Mouse (Mus musculus) G1E (cell line): ENCODE data around the gene 4931409K22Rik.

Source experiments
- CTCF ChIP-seq: IDR thresholded peaks from 2 replicates; pipeline ENCODE4 v1.5.1; 2012; ENCODE audit warnings: low read depth, low read length, inconsistent platforms, mixed read lengths
- GATA1 ChIP-seq: IDR thresholded peaks from 2 replicates; pipeline ENCODE4 v1.6.1; 2012; ENCODE audit warnings: borderline replicate concordance, low read length, inconsistent platforms, mixed read lengths
- GATA2 ChIP-seq: IDR thresholded peaks from 2 replicates; pipeline ENCODE4 v1.6.1; 2012; ENCODE audit warnings: low read depth, low read length, inconsistent platforms, borderline replicate concordance
- TAL1 ChIP-seq: conservative IDR thresholded peaks from 2 replicates; pipeline ENCODE4 v1.6.1; 2012; ENCODE audit warnings: low read depth, low read length, inconsistent platforms, mixed read lengths

DNA sequence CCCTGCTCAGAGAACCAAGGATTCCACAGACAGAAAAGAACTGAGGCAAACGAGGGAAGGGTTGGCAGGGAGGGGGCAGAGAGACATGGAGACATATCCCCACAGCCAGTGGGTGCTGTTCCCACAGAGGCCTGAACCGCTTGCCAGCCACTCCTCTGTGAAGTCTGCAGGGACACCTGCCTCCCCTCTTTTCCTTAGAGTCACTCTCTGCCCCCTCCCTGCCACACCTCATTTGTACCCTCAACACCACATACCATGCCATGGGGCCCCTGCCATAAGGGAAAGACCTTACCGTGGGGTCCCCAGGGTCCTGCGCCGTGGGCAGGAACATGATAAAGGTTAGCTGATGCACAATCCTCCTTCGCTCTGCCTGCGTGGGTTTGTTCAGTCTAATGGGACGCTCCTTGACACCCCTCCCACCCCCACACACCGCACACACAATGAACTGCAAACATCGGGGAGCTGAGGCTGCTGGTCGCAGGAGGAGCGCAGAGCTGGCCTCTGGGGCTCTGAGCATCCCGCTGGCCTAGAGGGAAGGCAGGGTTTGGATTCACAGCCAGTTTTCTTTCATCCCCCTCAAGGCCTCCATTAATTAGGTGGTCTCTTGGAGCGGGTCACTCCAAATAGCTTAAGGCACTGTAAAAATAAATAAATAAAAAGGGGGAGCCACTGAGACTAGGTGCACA lies 49.5 kb upstream of the 4931409K22Rik start:
- TF ChIP-seq CTCF (no peak), GATA2 (no peak), TAL1 (no peak), GATA1 (no peak)
